Mouse (Mus musculus) brain, embryonic 14.5 days (tissue): ENCODE data around the gene Zmiz1. TPM values are rescaled to one million over a fixed set of nuclear protein-coding genes. Genes with fewer than 3 reads are reported as not detected.
A peak's percentile ranks its signal among the peaks of the same experiment; 100 is the strongest.

ENCODE experiments used
- DNase-seq: peaks from one replicate; pipeline ENCODE4 v3.0.0-alpha.2; 2011; ENCODE audit warnings: low read depth
- CTCF ChIP-seq: fragments of 200-500 bp; IDR thresholded peaks from 2 replicates; pipeline ENCODE4 v1.5.1; 2012; ENCODE audit warnings: inconsistent platforms, mild to moderate bottlenecking, moderate library complexity, borderline replicate concordance; ENCODE audit not compliant: insufficient read depth, insufficient read length; ENCODE audit errors: extremely low read depth
- POLR2A ChIP-seq: fragments of 200-500 bp; IDR thresholded peaks from 2 replicates; pipeline ENCODE4 v1.6.1; 2012; ENCODE audit warnings: mild to moderate bottlenecking, inconsistent platforms, borderline replicate concordance; ENCODE audit not compliant: poor library complexity, insufficient read depth, insufficient read length, severe bottlenecking; ENCODE audit errors: extremely low read depth
- polyA plus RNA-seq: library from polyadenylated mRNA; depleted of rRNA; stranded (reverse); fragments of >200 nt; gene quantifications from 2 replicates; pipeline ENCODE4 v1.2.3, GENCODE M21; 2012

Gene Zmiz1
- polyA plus RNA-seq, 1 experiment, result 141 TPM

DNA sequence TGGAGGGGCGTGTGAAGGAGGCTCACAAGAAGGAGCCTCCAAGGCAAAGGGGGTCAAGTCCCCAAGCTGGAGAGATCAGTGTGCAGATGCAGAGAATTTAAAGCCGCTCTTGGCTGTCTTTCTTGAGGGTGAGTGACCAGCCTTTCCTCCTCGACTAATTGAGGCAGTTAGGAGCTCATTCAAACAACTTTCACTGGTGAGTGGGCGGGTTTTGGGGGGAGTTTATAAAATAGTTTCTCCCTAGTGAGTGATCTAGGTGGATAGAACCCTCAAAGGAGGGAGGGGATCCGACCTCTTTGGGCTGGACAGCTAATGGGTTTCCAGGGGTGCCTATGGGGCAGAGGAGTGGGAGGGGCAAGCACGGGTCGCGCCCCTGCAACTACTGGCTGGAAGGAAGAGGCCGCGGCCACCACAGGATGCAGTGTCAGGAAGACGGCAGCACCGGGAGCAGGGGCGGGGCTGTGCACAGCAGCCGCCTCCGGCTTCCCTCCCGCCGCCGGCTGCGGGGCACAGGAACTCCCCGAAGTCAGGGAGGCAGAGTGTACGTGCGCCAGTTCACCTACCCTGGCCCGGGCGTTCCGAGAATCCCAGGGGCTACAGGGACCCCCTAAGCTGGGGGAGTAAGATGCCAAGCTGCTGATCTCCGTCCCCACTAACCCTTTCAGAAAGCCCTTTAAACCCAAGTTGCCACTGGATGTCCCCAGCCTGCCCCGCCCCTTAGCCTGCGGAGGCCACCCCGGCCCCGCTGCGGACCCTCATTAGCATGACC lies 147.6 kb downstream of the Zmiz1 start:
- peak; percentile 69 for DNase-seq
- TF ChIP-seq POLR2A (no peak), CTCF (no peak)

DNA sequence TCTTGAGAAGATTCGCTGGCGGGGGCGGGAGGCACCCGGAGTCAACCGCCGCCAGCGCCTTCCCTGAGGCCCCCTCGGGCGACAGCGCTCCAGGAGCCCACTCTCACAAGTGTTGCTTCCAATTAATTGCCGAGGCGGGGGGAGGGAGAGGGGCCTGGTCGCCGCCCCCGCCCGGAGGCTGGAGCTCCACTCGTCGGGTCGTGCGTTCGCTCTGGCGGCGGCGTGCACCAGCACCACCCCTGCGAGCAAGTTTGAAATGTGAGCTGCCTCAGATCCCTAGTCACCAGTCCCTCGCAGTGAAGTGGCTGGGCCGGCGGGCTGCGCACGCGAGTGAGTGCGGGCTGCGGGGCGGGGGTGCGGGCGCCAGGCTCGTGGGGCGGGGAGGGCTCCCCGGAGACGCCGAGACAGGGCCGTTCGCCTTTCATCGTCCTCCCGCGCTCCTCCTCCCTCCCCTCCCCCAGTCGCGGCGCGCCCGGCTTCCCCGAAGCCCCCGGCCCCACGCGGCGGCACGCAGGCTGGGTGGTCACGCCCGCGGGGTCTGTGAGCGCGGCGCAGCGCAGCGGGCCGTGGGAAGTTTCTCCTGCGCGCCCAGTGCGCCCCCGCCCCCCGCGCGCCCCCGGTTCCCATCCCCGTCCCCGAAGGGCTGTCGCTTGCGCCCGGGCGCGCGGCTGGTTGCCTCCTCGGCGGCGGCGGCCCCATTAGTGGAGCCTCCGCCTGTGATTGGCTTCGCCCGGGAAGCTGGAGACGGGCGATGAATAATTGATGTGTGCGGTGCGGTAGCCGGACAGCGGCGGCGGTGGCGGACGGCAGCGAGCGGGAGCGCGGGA lies 148.4 kb downstream of the Zmiz1 start:
- peak; percentile 92 for DNase-seq
- TF ChIP-seq CTCF (no peak), POLR2A (peak; percentile 32; the same call in 1 of the 2 replicates)

DNA sequence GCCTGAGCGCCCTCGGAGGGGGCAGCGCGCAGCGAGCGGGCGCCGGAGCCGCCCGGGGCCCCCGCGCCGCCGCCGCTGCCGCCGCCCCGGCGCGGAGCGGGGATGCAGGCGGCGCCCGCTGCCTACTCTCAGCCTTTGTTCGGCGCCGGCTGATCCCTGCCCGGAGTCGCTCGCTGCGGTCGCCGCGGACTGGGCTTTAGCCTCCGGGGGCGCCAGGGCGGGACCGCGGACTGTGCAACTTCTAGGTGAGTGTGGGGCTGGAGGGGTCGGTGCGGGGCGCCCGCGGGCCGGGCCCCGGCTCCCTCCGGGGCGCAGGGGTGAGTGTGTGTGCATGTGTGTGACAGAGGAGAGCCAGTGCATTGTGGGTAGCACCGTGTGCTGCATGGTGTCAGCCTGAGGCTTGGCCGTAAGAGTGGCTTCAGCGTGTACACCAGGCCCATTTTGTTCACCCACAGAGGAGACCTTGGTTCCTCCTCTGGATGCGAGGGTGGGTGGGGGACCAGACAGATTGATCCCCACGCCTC lies 149.0 kb downstream of the Zmiz1 start:
- TF ChIP-seq POLR2A (peak; percentile 32; the same call in 1 of the 2 replicates), CTCF (no peak)
- DNase-seq, result peak; percentile 90

DNA sequence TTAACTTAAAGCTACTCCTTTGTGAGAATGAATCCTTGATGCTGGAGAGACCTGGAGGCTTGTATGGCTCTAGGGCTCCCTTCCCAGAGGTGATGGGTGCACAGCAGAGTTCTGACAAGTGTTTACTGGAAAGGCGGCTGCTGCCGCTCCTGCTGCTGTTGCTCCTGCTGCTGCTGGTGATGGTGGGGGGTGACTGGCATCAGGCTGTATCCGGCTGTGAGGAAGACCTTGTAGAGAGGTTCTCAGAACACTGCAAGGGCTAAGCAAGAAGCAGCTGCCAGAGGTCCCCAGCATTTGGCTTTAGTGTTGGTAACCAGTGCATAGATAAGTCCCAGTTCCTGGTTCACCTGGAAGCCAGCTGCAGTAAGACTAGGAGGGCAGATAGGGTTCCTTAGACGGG lies 149.6 kb downstream of the Zmiz1 start:
- peak; percentile 59 for DNase-seq

DNA sequence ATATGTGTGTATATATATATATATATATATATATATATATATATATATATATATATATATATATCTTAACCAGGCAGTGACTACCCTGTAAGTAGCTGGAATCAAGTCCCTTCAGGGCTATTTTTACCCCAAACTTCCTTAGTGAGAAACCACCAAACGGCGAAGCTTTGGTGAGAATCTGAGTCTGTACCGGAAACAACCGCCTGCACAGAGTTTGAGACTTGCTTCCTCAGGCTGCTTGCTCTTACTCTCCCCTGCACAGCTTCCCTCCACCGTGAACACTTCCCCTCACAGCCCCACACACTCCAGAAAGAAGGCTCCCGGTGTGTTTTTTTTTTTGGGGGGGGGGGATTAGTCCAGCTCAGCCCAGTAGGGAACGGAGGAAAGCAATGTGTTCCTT lies 150.4 kb downstream of the Zmiz1 start:
- DNase-seq, result no peak

More for the DNA sequence above, 149.6 kb downstream of the Zmiz1 start:
- TF ChIP-seq POLR2A, result no peak
- no peak for TF ChIP-seq CTCF

DNA sequence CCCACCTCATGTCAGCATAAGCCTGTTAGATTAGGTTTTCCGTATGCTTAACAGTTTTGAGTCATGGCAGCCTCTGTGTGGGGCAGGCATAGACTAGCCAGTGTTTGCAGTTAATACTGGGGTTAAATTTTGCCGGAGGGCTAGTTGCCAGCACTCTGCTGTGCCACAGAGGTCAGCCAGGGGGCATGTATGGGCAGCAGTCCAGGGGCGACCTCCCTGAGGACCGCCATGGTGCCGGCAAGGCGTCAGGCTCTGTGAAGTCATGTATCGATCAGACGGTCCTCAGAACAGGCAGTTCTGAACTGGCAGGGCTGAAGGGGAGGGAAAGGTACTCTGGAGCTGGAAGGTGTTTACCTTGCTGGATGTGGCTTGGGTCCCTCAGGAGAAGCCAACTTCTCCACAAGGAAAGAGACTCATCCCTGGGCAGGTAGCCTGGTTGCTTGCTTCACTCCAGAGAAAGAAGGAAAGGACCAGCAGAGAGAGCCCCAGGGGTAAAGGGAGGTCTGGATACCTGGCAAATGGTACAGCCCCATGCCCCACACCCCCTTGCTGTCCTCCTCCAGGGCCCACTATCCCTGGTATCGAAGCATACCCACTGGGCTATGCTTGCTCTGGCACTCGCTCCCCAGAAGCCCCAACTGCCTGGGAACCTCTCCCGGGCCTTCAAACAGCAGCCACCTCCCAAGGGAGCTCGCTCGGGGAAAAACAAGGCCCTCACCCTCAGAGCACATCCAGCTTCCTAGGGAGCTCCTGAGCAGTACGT lies 151.6 kb downstream of the Zmiz1 start:
- no peak for TF ChIP-seq POLR2A
- no peak for TF ChIP-seq CTCF
- no peak for DNase-seq

More for the DNA sequence above, 150.4 kb downstream of the Zmiz1 start:
- no peak for TF ChIP-seq POLR2A
- TF ChIP-seq CTCF, result no peak

DNA sequence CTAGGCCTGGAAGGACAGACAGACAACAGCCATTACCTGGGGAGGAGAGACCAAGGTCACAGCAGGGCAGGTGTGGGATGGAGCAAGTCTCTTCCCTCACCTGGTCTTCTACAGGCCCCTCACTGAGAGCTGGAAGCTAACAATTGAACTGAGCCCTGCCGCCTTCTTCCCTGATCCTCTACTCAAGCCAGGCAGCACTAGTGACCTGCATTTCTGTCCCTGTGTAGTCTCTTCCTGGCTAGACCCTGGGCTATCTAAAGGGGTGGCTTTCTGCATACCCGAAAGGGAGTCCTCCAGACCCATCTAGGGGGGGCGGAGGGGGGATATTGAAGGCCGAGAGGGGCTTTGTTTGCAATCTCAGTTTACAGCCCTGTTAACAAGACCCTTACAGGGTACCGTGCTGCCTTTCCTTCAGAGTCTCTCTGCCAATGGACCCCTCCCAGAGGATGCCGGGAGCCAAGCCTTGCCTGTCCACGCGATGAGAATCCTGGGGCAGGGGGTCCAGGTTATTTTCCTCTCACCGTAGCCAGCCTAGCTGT lies 152.2 kb downstream of the Zmiz1 start:
- peak; percentile 62 for DNase-seq
- no peak for TF ChIP-seq CTCF

DNA sequence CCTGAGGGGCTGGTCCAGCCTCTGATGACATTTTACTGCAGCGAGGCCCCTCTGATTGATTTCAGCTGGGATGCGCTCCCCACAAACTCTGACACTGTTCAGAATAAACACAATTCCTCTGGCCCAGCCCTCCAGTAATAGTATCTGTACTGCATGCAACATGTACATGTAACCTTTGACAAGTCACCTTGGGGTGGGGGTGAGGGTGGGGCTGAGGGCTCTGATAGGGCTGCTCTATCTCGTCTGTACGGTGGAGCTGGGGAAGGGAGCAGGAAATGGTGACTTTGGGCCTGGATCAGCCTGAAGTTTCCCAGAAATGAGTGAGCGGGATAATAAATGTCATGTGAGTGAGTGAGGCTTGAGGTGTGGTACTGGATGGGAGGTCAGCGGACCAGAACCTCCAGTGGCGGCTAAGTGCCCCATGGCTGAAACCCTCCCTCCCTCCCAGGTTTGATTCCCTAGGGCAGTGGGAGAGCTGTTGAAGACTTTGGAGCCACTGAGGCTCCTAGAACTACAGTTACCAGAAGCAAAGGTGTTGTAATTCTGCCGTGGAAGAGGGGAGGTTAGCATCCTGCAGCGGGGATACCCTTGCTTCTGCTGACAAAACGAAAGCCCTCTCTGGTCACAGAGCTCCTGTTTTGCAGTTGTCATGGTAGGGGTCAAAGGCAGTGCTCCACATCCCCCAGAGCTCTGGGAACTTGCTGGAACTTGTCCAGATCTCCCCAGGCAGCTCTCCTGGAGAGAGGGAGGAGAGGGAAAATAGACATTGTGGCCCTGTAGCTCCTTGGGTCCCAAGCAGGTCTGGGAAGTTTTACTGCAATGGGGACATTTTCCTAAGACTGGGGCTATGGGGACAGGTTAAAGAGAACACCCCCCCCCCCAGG lies 153.1 kb downstream of the Zmiz1 start:
- no peak for DNase-seq
- TF ChIP-seq CTCF (no peak), POLR2A (no peak)

DNA sequence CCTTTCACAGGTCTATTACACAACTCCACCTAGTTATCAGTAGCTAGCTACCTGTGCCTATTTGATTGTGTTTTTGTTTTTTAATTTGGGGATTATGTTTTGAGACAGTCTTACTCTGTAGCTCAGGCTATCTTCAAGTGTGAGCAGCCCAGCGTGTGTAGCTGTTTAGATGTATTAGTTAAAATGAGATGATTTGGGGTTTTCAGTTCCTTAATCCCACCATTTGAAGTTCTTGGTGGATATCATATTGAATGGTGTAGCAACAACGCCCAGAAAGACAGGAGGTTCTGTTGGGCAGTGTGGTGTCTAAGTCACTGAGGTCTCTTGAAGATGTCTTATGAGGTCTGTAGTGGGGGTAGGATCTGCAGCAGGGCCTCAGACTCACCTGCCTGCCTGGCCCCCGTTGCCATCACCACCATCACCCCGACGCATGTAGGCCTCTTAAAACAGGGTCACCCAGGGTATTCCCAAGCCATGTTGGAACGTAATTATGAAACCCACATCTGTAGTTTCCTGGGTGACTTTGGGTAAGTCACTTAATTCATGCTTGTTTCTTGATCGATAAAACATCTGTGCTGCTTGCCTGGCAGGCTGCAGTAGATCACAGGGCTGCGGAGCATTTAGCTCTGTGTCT lies 155.1 kb downstream of the Zmiz1 start:
- DNase-seq, result no peak
- TF ChIP-seq CTCF (no peak), POLR2A (no peak)
